Mouse (Mus musculus) midbrain, embryonic 15.5 days (tissue): ENCODE data around the gene Pde9a. TPM values are rescaled to one million over a fixed set of nuclear protein-coding genes. Genes with fewer than 3 reads are reported as not detected.

Source experiments
- ATAC-seq: fragments of 200-750 bp; cut with Nextera tagmentation; replicated peaks from 2 replicates; pipeline ENCODE4 v1.8.0; 2017; ENCODE audit warnings: moderate TSS enrichment
- H3K27ac ChIP-seq: fragments of 300-500 bp; sonication (generic); 2 replicates; pipeline ENCODE4 v1.5.1; 2015; ENCODE audit warnings: mild to moderate bottlenecking, inconsistent platforms
- H3K27me3 ChIP-seq: fragments of 300-500 bp; sonication (generic); replicated peaks from 2 replicates; pipeline ENCODE4 v1.6.1; 2015; ENCODE audit warnings: inconsistent platforms
- H3K36me3 ChIP-seq: fragments of 300-500 bp; sonication (generic); replicated peaks from 2 replicates; pipeline ENCODE4 v1.6.1; 2015; ENCODE audit warnings: inconsistent platforms
- H3K4me1 ChIP-seq: fragments of 300-500 bp; sonication (generic); 2 replicates; pipeline ENCODE4 v1.6.1; 2015; ENCODE audit warnings: inconsistent platforms
- H3K4me2 ChIP-seq: fragments of 300-500 bp; sonication (generic); 2 replicates; pipeline ENCODE4 v1.6.1; 2015; ENCODE audit warnings: inconsistent platforms, mild to moderate bottlenecking, moderate library complexity
- H3K4me3 ChIP-seq: fragments of 300-500 bp; sonication (generic); 2 replicates; pipeline ENCODE4 v1.5.1; 2015; ENCODE audit warnings: mild to moderate bottlenecking, inconsistent platforms
- H3K9ac ChIP-seq: fragments of 300-500 bp; sonication (generic); 2 replicates; pipeline ENCODE4 v1.6.1; 2015; ENCODE audit warnings: mild to moderate bottlenecking, inconsistent platforms
- H3K9me3 ChIP-seq: fragments of 300-500 bp; sonication (generic); 2 replicates; pipeline ENCODE4 v1.6.1; 2016; ENCODE audit warnings: inconsistent platforms
- WGBS: fragments of 180-500 bp; shearing (Covaris S2); methylation state at CpG from one replicate; pipeline ENCODE4 v1.1.7; 2015; ENCODE audit warnings: mixed read lengths; 5-methylcytosine and 5-hydroxymethylcytosine counted together
- polyA plus RNA-seq: library from polyadenylated mRNA; unstranded; fragments of >200 nt; fragmentation: Nextera tagmentation; extraction: Ambion mirVana; gene quantifications from 2 replicates; pipeline ENCODE4 v1.2.1, GENCODE M21; 2015

Gene Pde9a
- polyA plus RNA-seq, 1 experiment from 2014 or later: 36.1 TPM

GRCm38 (mm10) chr17:31392041-31392440, 6.0 kb downstream of the Pde9a start:
- H3K36me3 ChIP-seq: no peaks in the 10 kb centered on the region
- H3K4me2 ChIP-seq: no peak overlapping the region
- H3K4me3 ChIP-seq: no peak overlapping the region
- no peak overlapping the region for H3K9ac ChIP-seq
- WGBS: 83% methylated on average over 5 of the region's 5 CpGs
- no peak overlapping the region for H3K27ac ChIP-seq
- peaks cover 34% of the 10 kb centered on the region for H3K4me1 ChIP-seq
- H3K9me3 ChIP-seq: no peaks in the 10 kb centered on the region
- no peaks in the 10 kb centered on the region for H3K27me3 ChIP-seq
- no peak for ATAC-seq

- no peaks in the 10 kb centered on the region for H3K36me3 ChIP-seq
- H3K9ac ChIP-seq: no peak overlapping the region
- no peaks in the 10 kb centered on the region for H3K27me3 ChIP-seq
- no peaks in the 10 kb centered on the region for H3K9me3 ChIP-seq
- 61% methylated on average over 2 of the region's 2 CpGs for WGBS
- no peak overlapping the region for H3K4me2 ChIP-seq
- no peak overlapping the region for H3K4me3 ChIP-seq
- peaks cover 17% of the 10 kb centered on the region for H3K4me1 ChIP-seq
- H3K27ac ChIP-seq: no peak overlapping the region
- no peak for ATAC-seq
Measured at GRCm38 (mm10) chr17:31393811-31394210, 7.8 kb downstream of the Pde9a start.

- H3K27ac ChIP-seq: 0 out of 2 replicates have a peak overlapping the region, but pooled peaks have one; percentile 1
- H3K9me3 ChIP-seq: no peaks in the 10 kb centered on the region
- peaks cover 9% of the 10 kb centered on the region; the same call in 1 of the 2 replicates for H3K4me1 ChIP-seq
- H3K36me3 ChIP-seq: no peaks in the 10 kb centered on the region
- no peaks in the 10 kb centered on the region for H3K27me3 ChIP-seq
- H3K4me2 ChIP-seq: no peak overlapping the region
- WGBS: 61% methylated on average over 6 of the region's 6 CpGs
- ATAC-seq: no peak
- no peak overlapping the region for H3K9ac ChIP-seq
- no peak overlapping the region for H3K4me3 ChIP-seq
Measured at GRCm38 (mm10) chr17:31400294-31400693, 14.3 kb downstream of the Pde9a start.

GRCm38 (mm10) chr17:31401160-31401559, 15.2 kb downstream of the Pde9a start:
- 89% methylated on average over 3 of the region's 3 CpGs for WGBS
- peaks cover 9% of the 10 kb centered on the region; the same call in 1 of the 2 replicates for H3K4me1 ChIP-seq
- ATAC-seq: no peak
- no peaks in the 10 kb centered on the region for H3K27me3 ChIP-seq
- no peak overlapping the region for H3K4me2 ChIP-seq
- no peak overlapping the region for H3K27ac ChIP-seq
- no peaks in the 10 kb centered on the region for H3K9me3 ChIP-seq
- H3K4me3 ChIP-seq: no peak overlapping the region
- H3K36me3 ChIP-seq: no peaks in the 10 kb centered on the region
- no peak overlapping the region for H3K9ac ChIP-seq

- no peaks in the 10 kb centered on the region for H3K27me3 ChIP-seq
- H3K36me3 ChIP-seq: no peaks in the 10 kb centered on the region
- H3K4me1 ChIP-seq: peaks cover 12% of the 10 kb centered on the region
- WGBS: 56% methylated on average over 8 of the region's 8 CpGs
- H3K4me2 ChIP-seq: no peak overlapping the region
- H3K9me3 ChIP-seq: no peaks in the 10 kb centered on the region
- 0 out of 2 replicates have a peak, but pooled peaks have one; percentile 33 for ATAC-seq
- H3K27ac ChIP-seq: peak overlapping the region; percentile 19
- H3K9ac ChIP-seq: no peak overlapping the region
- H3K4me3 ChIP-seq: no peak overlapping the region
Measured at GRCm38 (mm10) chr17:31402713-31403112, 16.7 kb downstream of the Pde9a start.

- Histone ChIP-seq H3K4me3 (no peak overlapping the region), H3K9ac (no peak overlapping the region), H3K4me2 (no peak overlapping the region), H3K4me1 (peaks cover 30% of the 10 kb centered on the region), H3K9me3 (no peaks in the 10 kb centered on the region), H3K27ac (no peak overlapping the region), H3K27me3 (no peaks in the 10 kb centered on the region), H3K36me3 (no peaks in the 10 kb centered on the region)
- ATAC-seq: no peak
- WGBS: 63% methylated on average over 6 of the region's 6 CpGs
Measured at GRCm38 (mm10) chr17:31405694-31406227, 19.8 kb downstream of the Pde9a start.

GRCm38 (mm10) chr17:31409741-31410350, 23.8 kb downstream of the Pde9a start:
- H3K4me1 ChIP-seq: peaks cover 39% of the 10 kb centered on the region
- H3K27ac ChIP-seq: peak overlapping the region; percentile 70
- H3K27me3 ChIP-seq: no peaks in the 10 kb centered on the region
- H3K4me3 ChIP-seq: no peak overlapping the region
- 6% methylated on average over 10 of the region's 10 CpGs for WGBS
- no peaks in the 10 kb centered on the region for H3K9me3 ChIP-seq
- H3K36me3 ChIP-seq: peaks cover 4% of the 10 kb centered on the region; the same call in 1 of the 2 replicates
- H3K9ac ChIP-seq: no peak overlapping the region
- no peak overlapping the region; the same call in 1 of the 2 replicates for H3K4me2 ChIP-seq
- no peak for ATAC-seq

- Histone ChIP-seq H3K27ac (no peak overlapping the region), H3K4me2 (no peak overlapping the region), H3K27me3 (no peaks in the 10 kb centered on the region), H3K9me3 (no peaks in the 10 kb centered on the region), H3K9ac (no peak overlapping the region), H3K4me1 (peaks cover 29% of the 10 kb centered on the region), H3K4me3 (no peak overlapping the region), H3K36me3 (peaks cover 21% of the 10 kb centered on the region)
- 86% methylated on average over 9 of the region's 9 CpGs for WGBS
- no peak for ATAC-seq
Measured at GRCm38 (mm10) chr17:31415258-31415657, 29.2 kb downstream of the Pde9a start.

- H3K36me3 ChIP-seq: peaks cover 20% of the 10 kb centered on the region
- no peak overlapping the region for H3K4me2 ChIP-seq
- H3K9ac ChIP-seq: no peak overlapping the region
- no peaks in the 10 kb centered on the region for H3K9me3 ChIP-seq
- peaks cover 11% of the 10 kb centered on the region for H3K4me1 ChIP-seq
- no peak for ATAC-seq
- WGBS: 86% methylated on average over 17 of the region's 17 CpGs
- H3K4me3 ChIP-seq: no peak overlapping the region
- 0 out of 2 replicates have a peak overlapping the region, but pooled peaks have one; percentile 55 for H3K27ac ChIP-seq
- no peaks in the 10 kb centered on the region for H3K27me3 ChIP-seq
Measured at GRCm38 (mm10) chr17:31418804-31419597, 33.0 kb downstream of the Pde9a start.

GRCm38 (mm10) chr17:31419598-31419950, 33.6 kb downstream of the Pde9a start:
- peaks cover 15% of the 10 kb centered on the region for H3K4me1 ChIP-seq
- no peak overlapping the region for H3K4me3 ChIP-seq
- H3K9ac ChIP-seq: no peak overlapping the region
- no peaks in the 10 kb centered on the region for H3K9me3 ChIP-seq
- no peak for ATAC-seq
- H3K27ac ChIP-seq: 0 out of 2 replicates have a peak overlapping the region, but pooled peaks have one; percentile 55
- no peak overlapping the region for H3K4me2 ChIP-seq
- no peaks in the 10 kb centered on the region for H3K27me3 ChIP-seq
- WGBS: 60% methylated on average over 2 of the region's 2 CpGs
- peaks cover 16% of the 10 kb centered on the region; the same call in 1 of the 2 replicates for H3K36me3 ChIP-seq

GRCm38 (mm10) chr17:31419995-31420394, 34.0 kb downstream of the Pde9a start:
- Histone ChIP-seq H3K36me3 (peaks cover 16% of the 10 kb centered on the region; the same call in 1 of the 2 replicates), H3K27ac (peak overlapping the region; percentile 21; the same call in 1 of the 2 replicates), H3K4me1 (peaks cover 20% of the 10 kb centered on the region), H3K4me2 (no peak overlapping the region), H3K27me3 (no peaks in the 10 kb centered on the region), H3K9ac (no peak overlapping the region), H3K4me3 (no peak overlapping the region), H3K9me3 (no peaks in the 10 kb centered on the region)
- 0 out of 2 replicates have a peak, but pooled peaks have one; percentile 27 for ATAC-seq
- 50% methylated on average over 3 of the region's 3 CpGs for WGBS

GRCm38 (mm10) chr17:31420658-31421057, 34.6 kb downstream of the Pde9a start:
- Histone ChIP-seq H3K36me3 (peaks cover 12% of the 10 kb centered on the region; the same call in 1 of the 2 replicates), H3K4me1 (peaks cover 24% of the 10 kb centered on the region), H3K27ac (0 out of 2 replicates have a peak overlapping the region, but pooled peaks have one; percentile 21), H3K4me3 (no peak overlapping the region), H3K9ac (no peak overlapping the region), H3K4me2 (no peak overlapping the region), H3K9me3 (no peaks in the 10 kb centered on the region), H3K27me3 (no peaks in the 10 kb centered on the region)
- no peak for ATAC-seq
- 92% methylated on average over 16 of the region's 16 CpGs for WGBS
